Comparison of ENCODE assay signal across 16 mouse cellular contexts in genomic region chr9:43224771-43225355, GRCm38 (mm10). TPM values are rescaled to one million over a fixed set of nuclear protein-coding genes. Genes with fewer than 3 reads are reported as not detected.
A peak's percentile ranks its signal among the peaks of the same experiment; 100 is the strongest.
DNase-seq lines count a peak whose midpoint lies in the region; ATAC-seq lines count a peak whose summit lies in the region.
"Had no signal": no experiment of that assay in that cellular context is flagged by ENCODE, and none has a peak within 500 bp of the region (broad histone marks: within the 10 kb centered on the region; RNA-seq: fewer than 3 reads in every experiment).

No protein-coding gene starts in this region.

- peak; percentile 44 for ATAC-seq in heart, embryonic 15.5 days (replicated peaks; ENCODE audit: insufficient number of reproducible peaks, insufficient read depth, low FRiP score, low read depth)
- ATAC-seq in intestine, embryonic 15.5 days, result no peak
- peak; percentile 84 for ATAC-seq in liver, embryonic 15.5 days (ENCODE audit: insufficient read depth)

- 0 out of 2 replicates have a peak overlapping the region, but pooled peaks have one; percentile 12 for H3K4me2 ChIP-seq in heart, embryonic 15.5 days
- no peak overlapping the region for H3K4me2 ChIP-seq in intestine, embryonic 15.5 days (replicated peaks)
- H3K4me2 ChIP-seq in liver, embryonic 15.5 days, result peak overlapping the region; percentile 57

- H3K27me3 ChIP-seq in heart, embryonic 15.5 days, result no peaks in the 10 kb centered on the region
- no peaks in the 10 kb centered on the region for H3K27me3 ChIP-seq in intestine, embryonic 15.5 days (replicated peaks)
- no peaks in the 10 kb centered on the region for H3K27me3 ChIP-seq in liver, embryonic 15.5 days

- 39% methylated on average over 11 of the region's 11 CpGs for WGBS in heart, embryonic 15.5 days
- WGBS in intestine, embryonic 15.5 days, result 44% methylated on average over 11 of the region's 11 CpGs
- WGBS in liver, embryonic 15.5 days (ENCODE audit: insufficient replicate concordance), result 33% methylated on average over 11 of the region's 11 CpGs

- H3K4me3 ChIP-seq in heart, embryonic 15.5 days, result no peak overlapping the region
- H3K4me3 ChIP-seq in intestine, embryonic 15.5 days (replicated peaks), result no peak overlapping the region
- peak overlapping the region; percentile 36 for H3K4me3 ChIP-seq in liver, embryonic 15.5 days (replicated peaks)
- H3K4me3 ChIP-seq: myocyte had no signal

- H3K9ac ChIP-seq in heart, embryonic 15.5 days, result no peak overlapping the region
- no peak overlapping the region for H3K9ac ChIP-seq in intestine, embryonic 15.5 days
- peak overlapping the region; percentile 23; the same call in 1 of the 2 replicates for H3K9ac ChIP-seq in liver, embryonic 15.5 days

- H3K9me3 ChIP-seq in heart, embryonic 15.5 days (replicated peaks), result no peaks in the 10 kb centered on the region
- no peaks in the 10 kb centered on the region for H3K9me3 ChIP-seq in intestine, embryonic 15.5 days
- H3K9me3 ChIP-seq in liver, embryonic 15.5 days (replicated peaks), result no peaks in the 10 kb centered on the region

- H3K4me1 ChIP-seq in heart, embryonic 15.5 days (replicated peaks), result peaks cover 18% of the 10 kb centered on the region
- peaks cover 41% of the 10 kb centered on the region for H3K4me1 ChIP-seq in intestine, embryonic 15.5 days (replicated peaks)
- peaks cover 68% of the 10 kb centered on the region for H3K4me1 ChIP-seq in liver, embryonic 15.5 days (replicated peaks)

- no peak for DNase-seq in heart, adult 8-10 months (ENCODE audit: low spot score)
- peak; percentile 78 for DNase-seq in c-Kit-positive CD71-positive TER-119-positive erythroid progenitor cells, embryonic 14.5 days (ENCODE audit: low spot score)
- DNase-seq in urinary bladder, postnatal 4 days (ENCODE audit: low spot score in 2 of 2), result no peak
- DNase-seq in embryo, embryonic 11 days, result no peak
- DNase-seq in embryo, embryonic 10 days (ENCODE audit: low spot score), result no peak
- DNase-seq: cerebellum, adult 11-12 months; gastrocnemius, postnatal 36 days; kidney, adult 9 months; lung, postnatal 4 days; right cerebral cortex, postnatal 25 days; thymus, postnatal 14 days had no signal

- H3K36me3 ChIP-seq in heart, embryonic 15.5 days, result peaks cover 3% of the 10 kb centered on the region; the same call in 1 of the 2 replicates
- H3K36me3 ChIP-seq in intestine, embryonic 15.5 days, result peaks cover 9% of the 10 kb centered on the region; the same call in 1 of the 2 replicates
- H3K36me3 ChIP-seq in liver, embryonic 15.5 days (replicated peaks), result peaks cover 62% of the 10 kb centered on the region

- H3K27ac ChIP-seq in heart, embryonic 15.5 days, result peak overlapping the region; percentile 57
- peak overlapping the region; percentile 84; the same call in 1 of the 2 replicates for H3K27ac ChIP-seq in intestine, embryonic 15.5 days
- H3K27ac ChIP-seq in liver, embryonic 15.5 days (replicated peaks), result peak overlapping the region; percentile 72

RNA-seq across cellular contexts. Expression of gene Pou2f3, which starts 14.7 kb away (rescaled TPM):
- polyA plus RNA-seq in heart, embryonic 15.5 days (2015; fragmentation: Nextera tagmentation; extraction: Ambion mirVana), result 0.11 and 0.18 TPM in 2 replicates
- total RNA-seq in heart, adult 8-10 months (2022), result not detected
- 0.52 and 0.70 TPM in 2 replicates for polyA plus RNA-seq in intestine, embryonic 15.5 days (2015; fragmentation: Nextera tagmentation; extraction: Ambion mirVana)
- polyA plus RNA-seq in liver, embryonic 15.5 days (2015; fragmentation: Nextera tagmentation; extraction: Ambion mirVana), result not detected in 2 replicates
- total RNA-seq: gastrocnemius, postnatal 36 days had no signal
- polyA plus RNA-seq: forebrain, embryonic 11.5 days; myocyte had no signal

RNA-seq across cellular contexts. Expression of gene Oaf, which starts 14.8 kb away (rescaled TPM):
- polyA plus RNA-seq in heart, embryonic 15.5 days (2015; fragmentation: Nextera tagmentation; extraction: Ambion mirVana), result 22.8 and 31.2 TPM in 2 replicates
- 10 to 100 TPM in 1 of 4 experiments, 1 to 10 TPM in 3; 8.9 to 10.2 (median 9.0) TPM for total RNA-seq in heart, adult 8-10 months (2022)
- 56.8 and 61.0 TPM in 2 replicates for polyA plus RNA-seq in intestine, embryonic 15.5 days (2015; fragmentation: Nextera tagmentation; extraction: Ambion mirVana)
- 26.8 and 30.0 TPM in 2 replicates for polyA plus RNA-seq in liver, embryonic 15.5 days (2015; fragmentation: Nextera tagmentation; extraction: Ambion mirVana)
